Mouse (Mus musculus) adrenal gland, postnatal 10 days (tissue): ENCODE data around the gene Ndufa12. TPM values are rescaled to one million over a fixed set of nuclear protein-coding genes. Genes with fewer than 3 reads are reported as not detected.

Experiments used
- DNase-seq: peaks from one replicate; pipeline ENCODE4 v3.0.0; 2021; ENCODE audit warnings: mixed read lengths
- total RNA-seq, 2 experiments: library from RNA; stranded (reverse); gene quantifications; 2 replicates each; pipeline ENCODE4 v1.2.3; 2021

The Ndufa12 gene
- total RNA-seq, 2 experiments from 2014 or later: 485 to 536 TPM

- DNase-seq: peak; percentile 19
Measured at GRCm38 (mm10) chr10:94230172-94230981, 31.9 kb downstream of the Ndufa12 start.

DNA sequence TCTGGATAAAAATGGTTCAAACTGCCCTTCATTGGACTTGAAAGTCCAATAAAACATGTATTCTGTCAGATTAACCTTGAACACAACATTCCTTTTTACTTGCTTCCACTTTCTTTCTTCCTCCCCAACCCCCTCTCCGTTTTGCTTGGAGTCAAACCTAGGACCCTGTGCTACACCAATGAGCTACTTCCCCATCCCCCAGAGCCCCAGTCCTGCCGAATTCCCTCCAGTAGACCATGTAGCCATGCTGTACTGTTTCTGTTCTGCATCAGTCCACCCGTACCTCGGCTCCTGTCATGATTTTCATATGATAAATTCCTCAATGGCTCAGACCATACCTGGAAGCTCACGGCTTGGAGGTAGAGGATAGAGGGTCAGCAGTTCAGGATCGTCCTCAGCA lies 32.5 kb downstream of the Ndufa12 start:
- DNase-seq: no peak

- no peak for DNase-seq
Measured at GRCm38 (mm10) chr10:94235200-94235599, 36.7 kb downstream of the Ndufa12 start.

GRCm38 (mm10) chr10:94241346-94241745 lies 42.8 kb downstream of the Ndufa12 start:
- no peak for DNase-seq

GRCm38 (mm10) chr10:94247748-94248349 lies 49.3 kb downstream of the Ndufa12 start:
- DNase-seq: no peak

- peak; percentile 28 for DNase-seq
Measured at GRCm38 (mm10) chr10:94249575-94250456, 51.3 kb downstream of the Ndufa12 start.

DNA sequence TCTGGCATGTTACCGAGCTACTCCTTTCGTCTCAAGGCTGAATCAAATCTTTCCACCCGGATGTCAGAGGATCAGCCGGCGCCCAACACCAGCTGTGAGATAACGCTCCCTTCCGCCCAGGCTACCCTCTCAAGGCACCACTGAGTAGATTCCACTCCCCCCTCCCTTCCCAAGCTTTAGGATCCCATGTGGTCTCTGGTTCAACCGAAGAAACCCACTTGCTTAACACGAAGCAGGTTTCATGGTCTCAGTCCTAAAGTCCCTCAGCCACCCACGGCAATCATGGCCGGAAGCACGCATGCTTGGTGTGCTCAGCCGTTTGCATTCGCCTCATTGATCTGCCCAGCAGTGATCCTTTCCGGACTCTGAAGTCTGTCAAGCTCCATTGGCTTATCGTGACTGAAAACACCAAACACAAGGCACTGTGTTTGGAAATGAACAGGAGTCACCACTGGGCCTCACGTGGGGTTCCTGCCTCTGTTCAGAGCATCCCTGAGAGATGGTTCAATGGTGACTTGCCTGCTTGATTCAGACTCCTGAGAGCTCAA lies 54.8 kb downstream of the Ndufa12 start:
- no peak for DNase-seq

GRCm38 (mm10) chr10:94254766-94255165 lies 56.2 kb downstream of the Ndufa12 start:
- DNase-seq: no peak

GRCm38 (mm10) chr10:94255744-94256143 lies 57.2 kb downstream of the Ndufa12 start:
- no peak for DNase-seq

GRCm38 (mm10) chr10:94256518-94256917 lies 58.0 kb downstream of the Ndufa12 start:
- DNase-seq: no peak

- no peak for DNase-seq
Measured at GRCm38 (mm10) chr10:94260544-94260943, 62.0 kb downstream of the Ndufa12 start.

DNA sequence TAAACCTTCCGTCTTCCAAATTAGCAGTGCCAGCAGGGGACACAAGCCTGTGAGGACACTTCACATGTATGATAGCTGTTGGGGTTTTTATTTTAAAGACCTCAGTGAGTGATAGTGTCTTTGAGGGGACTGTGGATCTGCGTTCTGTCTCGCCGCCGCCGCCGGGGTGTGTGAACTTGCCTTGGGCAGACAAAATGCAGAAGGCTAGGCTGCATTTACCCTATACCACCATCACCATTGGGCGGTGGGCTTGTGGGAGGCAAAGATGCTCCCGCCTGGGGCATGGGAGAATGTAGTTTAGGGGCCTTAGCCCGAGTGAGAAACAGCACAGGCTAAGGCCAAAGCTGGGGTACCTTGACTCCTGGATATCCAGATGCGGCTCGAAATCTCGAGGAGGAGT lies 64.1 kb downstream of the Ndufa12 start:
- no peak for DNase-seq

DNA sequence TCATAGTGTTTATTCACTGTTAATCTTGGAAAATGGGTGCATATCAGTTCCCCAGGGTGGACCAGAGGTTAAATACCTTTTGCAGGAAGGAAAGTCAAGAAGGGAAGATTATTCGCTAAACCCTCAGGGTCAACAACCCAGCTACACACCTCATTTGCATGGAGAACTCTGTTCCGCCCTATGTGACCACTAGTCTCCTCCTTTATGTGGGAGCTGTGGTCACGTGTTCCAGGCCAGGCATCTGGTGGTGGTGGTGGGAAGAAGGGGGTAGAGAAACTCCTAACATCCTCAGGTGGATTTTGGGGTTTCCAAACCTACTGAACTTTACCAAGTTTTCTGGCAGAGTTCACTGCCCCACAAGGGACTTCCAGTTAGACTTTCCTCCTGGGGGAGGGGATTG lies 64.7 kb downstream of the Ndufa12 start:
- DNase-seq: no peak

GRCm38 (mm10) chr10:94265656-94266542 lies 67.4 kb downstream of the Ndufa12 start:
- no peak for DNase-seq

Other genes with a start within 250 kb of the Ndufa12 start
- 10 to 100 TPM; 24.9 to 27.7 TPM for gene Vezt, start 162.9 kb upstream of the Ndufa12 start, total RNA-seq
- 1 to 10 TPM; 6.0 to 8.1 TPM for gene Fgd6, start 162.7 kb upstream of the Ndufa12 start, total RNA-seq
- gene Nr2c1, start 50.7 kb upstream of the Ndufa12 start, total RNA-seq: 10 to 100 TPM; 13.1 to 16.4 TPM
- gene Gm4792, start 100.0 kb downstream of the Ndufa12 start, total RNA-seq: not detected
- gene Tmcc3, start 113.2 kb downstream of the Ndufa12 start, total RNA-seq: 10 to 100 TPM; 33.7 to 34.4 TPM